Mouse (Mus musculus) ES-CJ7 (cell line): Measurements from ENCODE around the gene Smim17.
"Not testable (repeated sequence)": the region's sequence is repeated elsewhere in the genome, so short reads cannot be mapped to it uniquely, and the experiment has no call there.

ENCODE experiments used
- DNase-seq: peaks from one replicate; pipeline ENCODE4 v3.0.0; 2011; ENCODE audit warnings: low read depth, low spot score

Smim17 gene

GRCm38 (mm10) chr7:6414626-6415441, 16.3 kb downstream of the Smim17 start:
- DNase-seq = peak; percentile 23

- DNase-seq = no peak
These were observed 16.9 kb downstream of the Smim17 start for GRCm38 (mm10) chr7:6415442-6415787.

DNA sequence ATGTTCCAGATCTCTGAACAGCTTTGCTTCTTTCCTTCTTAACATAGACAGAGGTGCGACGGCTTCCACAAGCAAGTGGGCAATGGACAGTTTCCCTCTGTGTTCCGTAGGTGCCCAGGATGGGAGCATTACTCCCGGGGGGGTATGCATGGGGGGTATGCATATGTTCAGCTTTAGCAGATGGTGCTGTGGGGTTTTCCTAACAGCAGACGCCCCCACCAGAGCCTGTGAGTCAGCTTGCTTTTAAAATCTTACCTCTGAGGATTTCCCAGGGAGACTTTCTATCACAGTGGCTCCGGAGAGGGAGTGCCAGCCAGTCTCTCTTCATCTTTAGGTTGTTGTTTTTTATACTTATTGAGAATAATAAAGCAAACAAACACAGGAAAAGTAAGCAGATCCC, 21.4 kb downstream of the Smim17 start:
- DNase-seq = no peak

GRCm38 (mm10) chr7:6429381-6429780, 30.9 kb downstream of the Smim17 start:
- DNase-seq = peak; percentile 31

GRCm38 (mm10) chr7:6430342-6430741, 31.8 kb downstream of the Smim17 start:
- DNase-seq = peak; percentile 47

DNA sequence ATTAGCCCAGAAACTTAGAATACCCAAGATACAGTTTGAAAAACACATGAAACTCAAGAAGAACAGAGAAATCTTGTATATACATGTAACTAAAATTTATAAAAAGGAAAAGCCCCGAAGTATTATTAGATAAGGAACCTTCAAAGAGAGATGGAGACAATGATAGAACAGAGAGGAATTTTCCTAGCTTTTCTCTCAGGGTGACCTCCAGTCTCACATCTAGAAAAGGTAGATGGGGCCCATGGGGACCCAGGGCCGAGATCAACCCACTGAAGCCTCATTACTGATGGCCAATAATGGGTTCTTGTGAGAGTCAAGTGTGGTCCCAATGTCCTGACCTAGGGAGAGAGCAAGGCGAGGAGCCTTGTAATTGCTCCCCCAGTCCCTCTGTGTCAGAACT, 39.9 kb downstream of the Smim17 start, which contains the start of gene Olfr1344:
Olfr1344 (plus strand) TSS at position 301 of the 400 bp plus-strand sequence.
- DNase-seq = no peak

- no peak for DNase-seq
These were observed 42.7 kb downstream of the Smim17 start for GRCm38 (mm10) chr7:6441173-6441572.

DNA sequence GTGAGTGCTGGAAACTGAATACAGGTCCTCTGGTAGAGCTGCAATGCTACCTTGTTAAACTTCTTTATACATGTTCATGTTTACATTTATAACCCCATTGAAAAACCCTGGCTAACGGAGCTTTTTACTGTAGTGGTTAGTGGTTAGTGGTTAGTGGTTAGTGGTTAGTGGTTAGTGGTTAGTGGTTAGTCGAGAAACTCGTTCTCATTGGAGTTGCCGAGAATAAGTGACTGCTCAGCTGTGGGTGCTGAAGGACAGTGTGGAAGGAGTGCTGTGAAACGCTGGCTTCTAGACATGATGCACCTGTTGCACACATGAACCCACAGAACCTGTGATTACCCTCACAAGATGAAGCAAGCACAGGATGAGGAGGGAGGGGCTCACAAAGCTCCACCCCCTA, 49.3 kb downstream of the Smim17 start:
- DNase-seq = no peak

DNA sequence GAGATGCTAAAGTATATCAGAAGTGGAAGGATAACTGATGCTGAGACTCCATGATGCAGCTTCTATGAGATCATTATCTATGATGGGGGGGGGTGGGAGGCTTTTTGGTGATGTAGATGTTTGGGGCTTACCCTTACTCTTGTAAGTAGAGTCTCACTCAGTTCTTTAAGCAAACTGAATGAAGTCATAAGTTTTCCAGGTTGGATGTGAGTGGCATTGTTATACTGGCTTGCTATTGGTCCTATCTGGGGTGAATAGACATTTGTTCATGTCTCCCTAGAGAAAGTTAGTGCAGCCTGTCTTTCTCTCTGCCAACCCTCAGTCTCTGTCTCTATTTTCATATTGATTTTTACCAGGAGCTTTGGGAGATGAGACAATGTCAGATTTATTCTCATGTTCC, 57.4 kb downstream of the Smim17 start, which contains the start of gene Olfr1336:
Olfr1336 (plus strand) TSS at position 301 of the 400 bp plus-strand sequence.
- no peak for DNase-seq

- peak; percentile 40 for DNase-seq
These were observed 57.9 kb downstream of the Smim17 start for GRCm38 (mm10) chr7:6456399-6456798.

DNA sequence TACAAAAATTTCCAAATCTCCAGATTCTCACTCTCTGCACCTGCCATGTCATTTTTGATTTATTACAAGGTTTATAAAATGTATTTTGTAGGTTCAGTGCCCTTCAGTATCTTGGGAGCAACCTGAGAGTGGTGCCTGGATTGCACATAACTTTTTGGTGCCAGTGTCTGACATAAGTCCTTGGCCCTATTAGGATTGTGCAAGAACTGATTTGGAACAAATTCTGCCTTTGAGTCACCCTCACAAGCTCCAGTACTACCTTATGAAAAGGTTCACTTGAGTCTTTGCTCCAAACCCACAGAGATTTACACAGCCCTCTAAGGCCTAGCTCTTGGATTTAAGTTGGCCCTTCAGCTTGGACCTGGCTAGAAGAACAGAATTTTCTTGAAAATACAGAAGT, 68.4 kb downstream of the Smim17 start, which contains the start of gene Olfr1346:
Olfr1346 (plus strand) TSS at position 151 of the 400 bp plus-strand sequence.
- DNase-seq = no peak

- DNase-seq = not testable (repeated sequence)
These were observed 79.1 kb downstream of the Smim17 start for GRCm38 (mm10) chr7:6477633-6478032.
